Mouse (Mus musculus): ENCODE measurements around the gene Med24. TPM values are rescaled to one million over a fixed set of nuclear protein-coding genes. Genes with fewer than 3 reads are reported as not detected.
"Not testable (repeated sequence)": the region's sequence is repeated elsewhere in the genome, so short reads cannot be mapped to it uniquely, and the experiment has no call there.

The Med24 gene
- polyA plus RNA-seq, 1 experiment, result 45.3 TPM

GRCm38 (mm10) chr11:98686976-98687375, 42.3 kb downstream of the Med24 start:
- peaks cover 29% of the 10 kb centered on the region for H3K4me1 ChIP-seq (ENCODE audit: control insufficient read depth, insufficient read depth, low read length)
- peak; percentile 92 for DNase-seq
- peak overlapping the region; percentile 75 for H3K27ac ChIP-seq (ENCODE audit: insufficient read depth, low read depth, low read length)
- no peak for TF ChIP-seq POLR2A (IDR thresholded peaks at IDR 0.05; ENCODE audit: low read depth, low read length)
- no peak for TF ChIP-seq CTCF (conservative IDR thresholded peaks at IDR 0.05; ENCODE audit: insufficient read depth, insufficient read length, low read depth, low read length)
- no peak overlapping the region for H3K4me3 ChIP-seq (ENCODE audit: insufficient read depth, low read depth, low read length)
- no peaks in the 10 kb centered on the region for H3K27me3 ChIP-seq (replicated peaks; ENCODE audit: control insufficient read depth, insufficient read depth, low read length)
- WGBS, result 29% methylated on average over 4 of the region's 4 CpGs
- peaks cover 13% of the 10 kb centered on the region for H3K36me3 ChIP-seq (ENCODE audit: control insufficient read depth, insufficient read depth, low read length)

- H3K27me3 ChIP-seq (replicated peaks; ENCODE audit: control insufficient read depth, insufficient read depth, low read length), result no peaks in the 10 kb centered on the region
- WGBS, result 54% methylated on average over 9 of the region's 9 CpGs
Observed at GRCm38 (mm10) chr11:98685642-98686041, 43.6 kb downstream of the Med24 start.

GRCm38 (mm10) chr11:98682811-98683210, 46.4 kb downstream of the Med24 start:
- Histone ChIP-seq H3K27me3 (replicated peaks; ENCODE audit: control insufficient read depth, insufficient read depth, low read length) (no peaks in the 10 kb centered on the region), H3K4me3 (ENCODE audit: insufficient read depth, low read depth, low read length) (peak overlapping the region; percentile 98), H3K4me1 (ENCODE audit: control insufficient read depth, insufficient read depth, low read length) (peaks cover 25% of the 10 kb centered on the region), H3K36me3 (ENCODE audit: control insufficient read depth, insufficient read depth, low read length) (peaks cover 5% of the 10 kb centered on the region; the same call in 1 of the 2 replicates), H3K27ac (ENCODE audit: insufficient read depth, low read depth, low read length) (peak overlapping the region; percentile 83)
- TF ChIP-seq POLR2A (IDR thresholded peaks at IDR 0.05; ENCODE audit: low read depth, low read length), result no peak
- TF ChIP-seq CTCF (conservative IDR thresholded peaks at IDR 0.05; ENCODE audit: insufficient read depth, insufficient read length, low read depth, low read length), result no peak
- DNase-seq, result peak; percentile 29
- under 1% methylated on average over 23 of the region's 23 CpGs for WGBS

More at GRCm38 (mm10) chr11:98685642-98686041, 43.6 kb downstream of the Med24 start:
- no peak for TF ChIP-seq POLR2A (IDR thresholded peaks at IDR 0.05; ENCODE audit: low read depth, low read length)
- no peak for TF ChIP-seq CTCF (conservative IDR thresholded peaks at IDR 0.05; ENCODE audit: insufficient read depth, insufficient read length, low read depth, low read length)
- H3K36me3 ChIP-seq (ENCODE audit: control insufficient read depth, insufficient read depth, low read length), result peaks cover 11% of the 10 kb centered on the region; the same call in 1 of the 2 replicates
- DNase-seq, result peak; percentile 76
- H3K4me3 ChIP-seq (ENCODE audit: insufficient read depth, low read depth, low read length), result no peak overlapping the region
- H3K4me1 ChIP-seq (ENCODE audit: control insufficient read depth, insufficient read depth, low read length), result peaks cover 29% of the 10 kb centered on the region
- H3K27ac ChIP-seq (ENCODE audit: insufficient read depth, low read depth, low read length), result peak overlapping the region; percentile 68

GRCm38 (mm10) chr11:98681786-98682745, 47.2 kb downstream of the Med24 start, which contains the start of gene Psmd3:
Gene Psmd3 (plus strand): TSS chr11:98682554.
- Histone ChIP-seq H3K4me3 (ENCODE audit: insufficient read depth, low read depth, low read length) (peak within 1 kb of the TSS; percentile 98), H3K4me1 (ENCODE audit: control insufficient read depth, insufficient read depth, low read length) (peaks cover 19% of the 10 kb centered on the region), H3K27me3 (replicated peaks; ENCODE audit: control insufficient read depth, insufficient read depth, low read length) (no peaks in the 10 kb centered on the region), H3K27ac (ENCODE audit: insufficient read depth, low read depth, low read length) (peak within 1 kb of the TSS; percentile 83), H3K36me3 (ENCODE audit: control insufficient read depth, insufficient read depth, low read length) (peaks cover 5% of the 10 kb centered on the region; the same call in 1 of the 2 replicates)
- peak; percentile 98 for DNase-seq
- no peak for TF ChIP-seq CTCF (conservative IDR thresholded peaks at IDR 0.05; ENCODE audit: insufficient read depth, insufficient read length, low read depth, low read length)
- peak; percentile 78 for TF ChIP-seq POLR2A (IDR thresholded peaks at IDR 0.05; ENCODE audit: low read depth, low read length)
- WGBS, result 5% methylated on average over 45 of the region's 45 CpGs

GRCm38 (mm10) chr11:98681186-98681585, 48.0 kb downstream of the Med24 start:
- no peak for DNase-seq
- no peak for TF ChIP-seq POLR2A (IDR thresholded peaks at IDR 0.05; ENCODE audit: low read depth, low read length)
- peaks cover 14% of the 10 kb centered on the region for H3K4me1 ChIP-seq (ENCODE audit: control insufficient read depth, insufficient read depth, low read length)
- H3K27ac ChIP-seq (ENCODE audit: insufficient read depth, low read depth, low read length), result no peak overlapping the region
- WGBS, result 83% methylated on average over 4 of the region's 4 CpGs
- no peaks in the 10 kb centered on the region for H3K27me3 ChIP-seq (replicated peaks; ENCODE audit: control insufficient read depth, insufficient read depth, low read length)
- H3K4me3 ChIP-seq (ENCODE audit: insufficient read depth, low read depth, low read length), result no peak overlapping the region
- peaks cover 3% of the 10 kb centered on the region; the same call in 1 of the 2 replicates for H3K36me3 ChIP-seq (ENCODE audit: control insufficient read depth, insufficient read depth, low read length)

- H3K27ac ChIP-seq (ENCODE audit: insufficient read depth, low read depth, low read length); DNase-seq; H3K4me3 ChIP-seq (ENCODE audit: insufficient read depth, low read depth, low read length); H3K27me3 ChIP-seq (replicated peaks; ENCODE audit: control insufficient read depth, insufficient read depth, low read length); H3K4me1 ChIP-seq (ENCODE audit: control insufficient read depth, insufficient read depth, low read length); H3K36me3 ChIP-seq (ENCODE audit: control insufficient read depth, insufficient read depth, low read length): not testable (repeated sequence)
- 93% methylated on average over 4 of the region's 4 CpGs for WGBS
Observed at GRCm38 (mm10) chr11:98680595-98680994, 48.6 kb downstream of the Med24 start.

GRCm38 (mm10) chr11:98680023-98680422, 49.2 kb downstream of the Med24 start:
- Histone ChIP-seq H3K36me3 (ENCODE audit: control insufficient read depth, insufficient read depth, low read length) (no peaks in the 10 kb centered on the region), H3K27ac (ENCODE audit: insufficient read depth, low read depth, low read length) (no peak overlapping the region), H3K27me3 (replicated peaks; ENCODE audit: control insufficient read depth, insufficient read depth, low read length) (no peaks in the 10 kb centered on the region), H3K4me3 (ENCODE audit: insufficient read depth, low read depth, low read length) (no peak overlapping the region), H3K4me1 (ENCODE audit: control insufficient read depth, insufficient read depth, low read length) (peaks cover 2% of the 10 kb centered on the region; the same call in 1 of the 2 replicates)
- 100% methylated on average over 1 of the region's 1 CpGs for WGBS
- no peak for TF ChIP-seq POLR2A (IDR thresholded peaks at IDR 0.05; ENCODE audit: low read depth, low read length)
- no peak for TF ChIP-seq CTCF (conservative IDR thresholded peaks at IDR 0.05; ENCODE audit: insufficient read depth, insufficient read length, low read depth, low read length)
- no peak for DNase-seq
